Mouse (Mus musculus) liver, embryonic 14.5 days (tissue): Measurements from ENCODE around the gene Ccn1.

Source experiments
- CTCF ChIP-seq: IDR thresholded peaks from 2 replicates; pipeline ENCODE4 v1.5.1; 2016; ENCODE audit warnings: antibody characterized with exemption, low read depth, control low read depth
- EP300 ChIP-seq: IDR thresholded peaks from 2 replicates; pipeline ENCODE4 v1.6.1; 2016; ENCODE audit warnings: antibody characterized with exemption, low read depth

- TF ChIP-seq EP300 (no peak), CTCF (no peak)
These were observed 34.4 kb upstream of the Ccn1 start for GRCm38 (mm10) chr3:145684201-145684600.
